Mouse (Mus musculus): ENCODE results near the gene Pde2a.

DNA sequence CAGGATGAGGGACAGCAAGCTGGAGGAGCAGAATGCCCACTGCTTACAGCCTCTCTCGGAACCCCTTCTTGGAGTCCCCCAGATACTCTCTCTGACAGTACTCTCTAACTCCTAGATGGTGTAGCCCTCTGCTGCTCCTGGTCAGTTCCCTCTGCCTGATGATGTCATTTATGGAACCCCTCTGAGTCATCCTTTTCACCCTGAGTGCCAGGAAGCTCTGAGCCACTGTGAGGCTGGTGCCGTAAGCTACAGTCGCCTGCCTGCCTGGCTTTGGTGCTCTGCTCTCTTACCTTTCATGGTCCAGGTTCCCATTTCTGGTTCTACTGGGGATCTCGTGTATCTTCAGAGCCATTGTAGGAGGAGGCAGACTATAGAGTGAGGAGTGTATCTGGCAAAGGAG, 24.3 kb upstream of the Pde2a start:
- TF ChIP-seq CTCF (IDR thresholded peaks at IDR 0.05; ENCODE audit: borderline replicate concordance, extremely low read depth, insufficient read depth, insufficient read length) (no peak), POLR2A (IDR thresholded peaks at IDR 0.05; ENCODE audit: borderline replicate concordance, extremely low read depth, insufficient read depth, insufficient read length, poor library complexity, severe bottlenecking) (no peak)
